ENCODE assay signal across 14 mouse cellular contexts in the genomic region with DNA sequence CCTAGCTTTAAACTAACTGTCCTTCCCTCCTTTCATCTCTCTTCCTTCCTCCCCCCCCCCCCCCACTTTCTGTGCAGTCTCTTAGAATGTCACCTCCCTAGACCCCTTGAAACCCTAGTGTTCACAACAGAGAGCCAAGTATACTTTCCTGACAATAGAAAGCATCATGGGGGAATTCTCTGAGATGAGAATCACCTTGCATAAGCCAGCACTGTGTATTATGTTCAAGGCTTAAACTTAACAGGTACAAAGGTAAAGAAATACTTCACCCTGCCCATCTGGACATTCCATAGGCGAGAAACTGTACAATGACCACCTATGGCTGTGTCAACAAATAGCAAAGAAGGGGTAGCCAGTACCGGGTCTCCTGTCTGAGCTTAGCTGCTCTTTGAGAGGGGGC. TPM values are rescaled to one million over a fixed set of nuclear protein-coding genes. Genes with fewer than 3 reads are reported as not detected.
DNase-seq lines count a peak whose midpoint lies in the region; ATAC-seq and TF ChIP-seq lines count a peak whose summit lies in the region.
"Had no signal": no experiment of that assay in that cellular context is flagged by ENCODE, and none has a peak within 500 bp of the region (broad histone marks: within the 10 kb centered on the region; RNA-seq: fewer than 3 reads in every experiment).

No protein-coding gene starts in this region.

- H3K4me2 ChIP-seq in forebrain, embryonic 15.5 days (replicated peaks) = no peak overlapping the region
- peak overlapping the region; percentile 28 for H3K4me2 ChIP-seq in kidney, embryonic 15.5 days
- H3K4me2 ChIP-seq in CH12.LX (ENCODE audit: insufficient read depth, low read depth, poor library complexity, severe bottlenecking) = peak overlapping the region; percentile 45
- peak overlapping the region; percentile 37; the same call in 1 of the 2 replicates for H3K4me2 ChIP-seq in liver, embryonic 15.5 days
- no peak overlapping the region for H3K4me2 ChIP-seq in forebrain, embryonic 14.5 days (ENCODE audit: low read length)

- no peak for DNase-seq in forebrain, embryonic 10.5 days (ENCODE audit: extremely low spot score, low spot score)
- no peak for DNase-seq in kidney, adult 9 months
- DNase-seq in CH12.LX (ENCODE audit: extremely low read depth) = no peak
- DNase-seq in adrenal gland, postnatal 4 days (ENCODE audit: low spot score in 2 of 2) = no peak
- no peak for DNase-seq in forebrain, embryonic 14.5 days (ENCODE audit: low spot score)
- DNase-seq: cerebellum, adult 8-10 months; gastrocnemius, postnatal 10 days; right cerebral cortex, postnatal 4 days had no signal

- no peak for TF ChIP-seq EP300 in CH12.LX (IDR thresholded peaks at IDR 0.05; ENCODE audit: low read length)

- no peak for ATAC-seq in forebrain, embryonic 15.5 days (replicated peaks)
- no peak for ATAC-seq in kidney, embryonic 15.5 days (replicated peaks; ENCODE audit: low FRiP score)
- no peak for ATAC-seq in liver, embryonic 15.5 days (ENCODE audit: insufficient read depth)
- no peak for ATAC-seq in forebrain, embryonic 14.5 days
- ATAC-seq: hindbrain, postnatal 0 days had no signal

- peaks cover 48% of the 10 kb centered on the region for H3K27me3 ChIP-seq in forebrain, embryonic 10.5 days (ENCODE audit: poor library complexity, severe bottlenecking)
- H3K27me3 ChIP-seq in forebrain, embryonic 15.5 days = peaks cover 24% of the 10 kb centered on the region
- peaks cover 36% of the 10 kb centered on the region for H3K27me3 ChIP-seq in kidney, embryonic 15.5 days
- no peaks in the 10 kb centered on the region for H3K27me3 ChIP-seq in CH12.LX (replicated peaks)
- H3K27me3 ChIP-seq in liver, embryonic 15.5 days = 0 out of 2 replicates have a peak, but pooled peaks cover under 1% of the 10 kb centered on the region
- H3K27me3 ChIP-seq in forebrain, embryonic 14.5 days (replicated peaks; ENCODE audit: control insufficient read depth, insufficient read depth, low read length) = peaks cover 22% of the 10 kb centered on the region

- H3K9ac ChIP-seq in forebrain, embryonic 15.5 days (replicated peaks) = no peak overlapping the region
- no peak overlapping the region for H3K9ac ChIP-seq in kidney, embryonic 15.5 days
- peak overlapping the region; percentile 92 for H3K9ac ChIP-seq in CH12.LX (ENCODE audit: insufficient read depth, low read depth)
- no peak overlapping the region for H3K9ac ChIP-seq in liver, embryonic 15.5 days
- H3K9ac ChIP-seq in forebrain, embryonic 14.5 days (ENCODE audit: low read length) = no peak overlapping the region

- in situ Hi-C loops in CH12.LX (cut with MboI; ENCODE audit: low pct_ligation_motif_present, low pct_unique_long_range_greater_than_20kb, low sequenced_read_pairs) = no loop called here

- WGBS in forebrain, embryonic 10.5 days = 76% methylated on average over 2 of the region's 2 CpGs
- 62% methylated on average over 2 of the region's 2 CpGs for WGBS in forebrain, embryonic 15.5 days
- 72% methylated on average over 2 of the region's 2 CpGs for WGBS in kidney, embryonic 15.5 days
- 17% methylated on average over 2 of the region's 2 CpGs for whole genome bisulfite sequencing in liver, embryonic 15.5 days (ENCODE audit: insufficient replicate concordance)
- 62% methylated on average over 2 of the region's 2 CpGs for WGBS in forebrain, embryonic 14.5 days

- no peak overlapping the region for H3K4me3 ChIP-seq in forebrain, embryonic 10.5 days
- no peak overlapping the region for H3K4me3 ChIP-seq in forebrain, embryonic 15.5 days
- H3K4me3 ChIP-seq in kidney, embryonic 15.5 days (replicated peaks) = no peak overlapping the region
- peak overlapping the region; percentile 58 to 90 (median 62) for H3K4me3 ChIP-seq in CH12.LX (replicated peaks in 1 of 3; ENCODE audit: low read depth in 2 of 3, low read length in 2 of 3, poor library complexity in 1 of 3)
- H3K4me3 ChIP-seq in liver, embryonic 15.5 days (replicated peaks) = no peak overlapping the region
- H3K4me3 ChIP-seq in forebrain, embryonic 14.5 days (ENCODE audit: low read depth, low read length) = no peak overlapping the region
- H3K4me3 ChIP-seq: limb, embryonic 10.5 days had no signal

- peaks cover 47% of the 10 kb centered on the region for H3K79me2 ChIP-seq in CH12.LX (replicated peaks; ENCODE audit: control insufficient read depth, extremely low read depth, insufficient read depth, poor library complexity, severe bottlenecking)

- TF ChIP-seq RAD21 in CH12.LX (IDR thresholded peaks at IDR 0.05; ENCODE audit: low read depth, low read length) = no peak

- H3K27ac ChIP-seq in forebrain, embryonic 10.5 days = peak overlapping the region; percentile 15; the same call in 1 of the 2 replicates
- no peak overlapping the region for H3K27ac ChIP-seq in forebrain, embryonic 15.5 days (replicated peaks)
- H3K27ac ChIP-seq in kidney, embryonic 15.5 days = peak overlapping the region; percentile 69
- peak overlapping the region; percentile 100 for H3K27ac ChIP-seq in CH12.LX (ENCODE audit: insufficient read depth, low read depth)
- H3K27ac ChIP-seq in liver, embryonic 15.5 days (replicated peaks) = no peak overlapping the region
- H3K27ac ChIP-seq in forebrain, embryonic 14.5 days (ENCODE audit: low read depth, low read length) = no peak overlapping the region
- H3K27ac ChIP-seq: limb, embryonic 10.5 days had no signal

- no peaks in the 10 kb centered on the region for H3K9me3 ChIP-seq in forebrain, embryonic 10.5 days
- no peaks in the 10 kb centered on the region for H3K9me3 ChIP-seq in forebrain, embryonic 15.5 days
- no peaks in the 10 kb centered on the region for H3K9me3 ChIP-seq in kidney, embryonic 15.5 days (replicated peaks)
- H3K9me3 ChIP-seq in CH12.LX (replicated peaks; ENCODE audit: low read length) = peaks cover 17% of the 10 kb centered on the region
- H3K9me3 ChIP-seq in liver, embryonic 15.5 days (replicated peaks) = no peaks in the 10 kb centered on the region
- no peaks in the 10 kb centered on the region for H3K9me3 ChIP-seq in forebrain, embryonic 14.5 days (replicated peaks; ENCODE audit: control insufficient read depth, low read length)
- H3K9me3 ChIP-seq: limb, embryonic 10.5 days had no signal

- H3K4me1 ChIP-seq in forebrain, embryonic 10.5 days = peaks cover 28% of the 10 kb centered on the region
- H3K4me1 ChIP-seq in forebrain, embryonic 15.5 days = 0 out of 2 replicates have a peak, but pooled peaks cover 5% of the 10 kb centered on the region
- H3K4me1 ChIP-seq in kidney, embryonic 15.5 days = peaks cover 24% of the 10 kb centered on the region
- H3K4me1 ChIP-seq in CH12.LX (ENCODE audit: control insufficient read depth in 1 of 2, insufficient read depth in 2 of 2) = peaks cover 9 to 60% of the 10 kb centered on the region in 2 experiments
- H3K4me1 ChIP-seq in liver, embryonic 15.5 days (replicated peaks) = peaks cover 25% of the 10 kb centered on the region
- H3K4me1 ChIP-seq in forebrain, embryonic 14.5 days (ENCODE audit: control insufficient read depth, insufficient read depth, low read length) = no peaks in the 10 kb centered on the region

- dilution Hi-C loops in CH12.LX (cut with MboI; ENCODE audit: extremely low pct_ligation_motif_present, extremely low pct_unique_long_range_greater_than_20kb, low sequenced_read_pairs) = no loop called here

- TF ChIP-seq CTCF in CH12.LX (conservative IDR thresholded peaks at IDR 0.05 in 1 of 2, IDR thresholded peaks at IDR 0.05 in 1 of 2; ENCODE audit: low read depth in 2 of 2, low read length in 2 of 2) = no peak

- no peaks in the 10 kb centered on the region for H3K36me3 ChIP-seq in forebrain, embryonic 10.5 days (replicated peaks)
- no peaks in the 10 kb centered on the region for H3K36me3 ChIP-seq in forebrain, embryonic 15.5 days
- no peaks in the 10 kb centered on the region for H3K36me3 ChIP-seq in kidney, embryonic 15.5 days
- peaks cover 33 to 40% of the 10 kb centered on the region in 2 experiments for H3K36me3 ChIP-seq in CH12.LX (replicated peaks in 1 of 2; ENCODE audit: control insufficient read depth in 1 of 2, insufficient read depth in 1 of 2, low read length in 1 of 2)
- no peaks in the 10 kb centered on the region for H3K36me3 ChIP-seq in liver, embryonic 15.5 days (replicated peaks)
- H3K36me3 ChIP-seq in forebrain, embryonic 14.5 days (ENCODE audit: control insufficient read depth, insufficient read depth, low read length) = no peaks in the 10 kb centered on the region
- H3K36me3 ChIP-seq: limb, embryonic 10.5 days had no signal

- no peak for TF ChIP-seq POLR2A in CH12.LX (IDR thresholded peaks at IDR 0.05; ENCODE audit: low read depth, low read length)

RNA-seq across cellular contexts. Expression of a gene that starts 0.5 kb away (rescaled TPM):
- 0.62 and 1.0 TPM in 2 replicates for polyA plus RNA-seq in forebrain, embryonic 10.5 days (2016; fragmentation: Nextera tagmentation; extraction: Ambion mirVana)
- 0.86 and 1.2 TPM in 2 replicates for polyA plus RNA-seq in forebrain, embryonic 15.5 days (2015; fragmentation: Nextera tagmentation; extraction: Ambion mirVana)
- polyA plus RNA-seq in kidney, embryonic 15.5 days (2015; fragmentation: Nextera tagmentation; extraction: Ambion mirVana) = 16.4 and 16.5 TPM in 2 replicates
- total RNA-seq in CH12.LX (2012; rRNA removed) = 82.1 and 82.3 TPM in 2 replicates
- 74.6 and 77.6 TPM in 2 replicates for total RNA-seq in CH12.LX (2014; rRNA removed)
- polyA plus RNA-seq in CH12.LX (2012; ENCODE audit: insufficient read length, low read depth) = 56.9 and 59.6 TPM in 2 replicates
- polyA plus RNA-seq in liver, embryonic 15.5 days (2015; fragmentation: Nextera tagmentation; extraction: Ambion mirVana) = 2.7 and 3.1 TPM in 2 replicates
- total RNA-seq in adrenal gland, postnatal 4 days (2021) = 10 to 100 TPM; 19.9 to 24.1 TPM
- polyA plus RNA-seq in forebrain, embryonic 14.5 days (2014; fragmentation: Nextera tagmentation; extraction: Ambion mirVana) = 0.96 and 1.5 TPM in 2 replicates

RNA-seq across cellular contexts. Expression of a gene that starts 6.6 kb away (rescaled TPM):
- 5.9 and 6.1 TPM in 2 replicates for polyA plus RNA-seq in forebrain, embryonic 10.5 days (2016; fragmentation: Nextera tagmentation; extraction: Ambion mirVana)
- polyA plus RNA-seq in forebrain, embryonic 15.5 days (2015; fragmentation: Nextera tagmentation; extraction: Ambion mirVana) = 4.1 and 4.6 TPM in 2 replicates
- polyA plus RNA-seq in kidney, embryonic 15.5 days (2015; fragmentation: Nextera tagmentation; extraction: Ambion mirVana) = 32.4 and 33.1 TPM in 2 replicates
- total RNA-seq in CH12.LX (2012; rRNA removed) = 136 and 144 TPM in 2 replicates
- 54.5 and 57.4 TPM in 2 replicates for total RNA-seq in CH12.LX (2014; rRNA removed)
- 91.8 and 113 TPM in 2 replicates for polyA plus RNA-seq in CH12.LX (2012; ENCODE audit: insufficient read length, low read depth)
- polyA plus RNA-seq in liver, embryonic 15.5 days (2015; fragmentation: Nextera tagmentation; extraction: Ambion mirVana) = 5.4 and 6.8 TPM in 2 replicates
- 10 to 100 TPM; 16.3 to 18.0 TPM for total RNA-seq in adrenal gland, postnatal 4 days (2021)
- 4.1 and 4.5 TPM in 2 replicates for polyA plus RNA-seq in forebrain, embryonic 14.5 days (2014; fragmentation: Nextera tagmentation; extraction: Ambion mirVana)

RNA-seq across cellular contexts. Expression of a gene that starts 25.2 kb away (rescaled TPM):
- polyA plus RNA-seq in forebrain, embryonic 10.5 days (2016; fragmentation: Nextera tagmentation; extraction: Ambion mirVana) = not detected in 2 replicates
- not detected in 2 replicates for polyA plus RNA-seq in forebrain, embryonic 15.5 days (2015; fragmentation: Nextera tagmentation; extraction: Ambion mirVana)
- polyA plus RNA-seq in kidney, embryonic 15.5 days (2015; fragmentation: Nextera tagmentation; extraction: Ambion mirVana) = 0.08 TPM in 1 of 2 replicates, not detected in the other
- total RNA-seq in CH12.LX (2012; rRNA removed) = 25.9 and 28.2 TPM in 2 replicates
- 10.8 and 11.6 TPM in 2 replicates for total RNA-seq in CH12.LX (2014; rRNA removed)
- polyA plus RNA-seq in CH12.LX (2012; ENCODE audit: insufficient read length, low read depth) = 16.8 and 17.7 TPM in 2 replicates
- polyA plus RNA-seq in liver, embryonic 15.5 days (2015; fragmentation: Nextera tagmentation; extraction: Ambion mirVana) = 0.05 and 0.30 TPM in 2 replicates
- 1 to 10 TPM in 1 of 2 experiments, under 1 TPM in 1; 0.81 to 1.2 TPM for total RNA-seq in adrenal gland, postnatal 4 days (2021)
- not detected in 2 replicates for polyA plus RNA-seq in forebrain, embryonic 14.5 days (2014; fragmentation: Nextera tagmentation; extraction: Ambion mirVana)
- total RNA-seq: hindbrain, postnatal 0 days had no signal
- polyA plus RNA-seq: forebrain, embryonic 11.5 days; hindbrain, postnatal 0 days; limb, embryonic 10.5 days had no signal

RNA-seq across cellular contexts. Expression of a gene that starts 27.1 kb away (rescaled TPM):
- polyA plus RNA-seq in forebrain, embryonic 10.5 days (2016; fragmentation: Nextera tagmentation; extraction: Ambion mirVana) = not detected in 2 replicates
- polyA plus RNA-seq in forebrain, embryonic 15.5 days (2015; fragmentation: Nextera tagmentation; extraction: Ambion mirVana) = not detected in 2 replicates
- not detected in 2 replicates for polyA plus RNA-seq in kidney, embryonic 15.5 days (2015; fragmentation: Nextera tagmentation; extraction: Ambion mirVana)
- total RNA-seq in CH12.LX (2012; rRNA removed) (14.5 and 16.3 TPM in 2 replicates), CH12.LX (2014; rRNA removed) (4.2 and 4.3 TPM in 2 replicates)
- polyA plus RNA-seq in CH12.LX (2012; ENCODE audit: insufficient read length, low read depth) = 7.0 and 7.1 TPM in 2 replicates
- polyA plus RNA-seq in liver, embryonic 15.5 days (2015; fragmentation: Nextera tagmentation; extraction: Ambion mirVana) = 0.07 TPM in 1 of 2 replicates, not detected in the other
- total RNA-seq in adrenal gland, postnatal 4 days (2021) = not detected
- polyA plus RNA-seq in forebrain, embryonic 14.5 days (2014; fragmentation: Nextera tagmentation; extraction: Ambion mirVana) = not detected in 2 replicates
- total RNA-seq: gastrocnemius, postnatal 10 days; hindbrain, postnatal 0 days had no signal
- polyA plus RNA-seq: forebrain, embryonic 11.5 days; hindbrain, postnatal 0 days; limb, embryonic 10.5 days had no signal

RNA-seq across cellular contexts. Expression of a gene that starts 27.1 kb away (rescaled TPM):
- polyA plus RNA-seq in forebrain, embryonic 10.5 days (2016; fragmentation: Nextera tagmentation; extraction: Ambion mirVana) = not detected in 2 replicates
- polyA plus RNA-seq in forebrain, embryonic 15.5 days (2015; fragmentation: Nextera tagmentation; extraction: Ambion mirVana) = 1.2 TPM in 1 of 2 replicates, not detected in the other
- 2.7 and 3.3 TPM in 2 replicates for polyA plus RNA-seq in kidney, embryonic 15.5 days (2015; fragmentation: Nextera tagmentation; extraction: Ambion mirVana)
- total RNA-seq in CH12.LX (2012; rRNA removed) (10.0 and 12.0 TPM in 2 replicates), CH12.LX (2014; rRNA removed) (8.0 and 8.8 TPM in 2 replicates)
- 22.7 and 46.9 TPM in 2 replicates for polyA plus RNA-seq in CH12.LX (2012; ENCODE audit: insufficient read length, low read depth)
- polyA plus RNA-seq in liver, embryonic 15.5 days (2015; fragmentation: Nextera tagmentation; extraction: Ambion mirVana) = 0.97 TPM in 1 of 2 replicates, not detected in the other
- total RNA-seq in adrenal gland, postnatal 4 days (2021) = 1 to 10 TPM; 2.8 to 6.3 TPM
- 0.84 TPM in 1 of 2 replicates, not detected in the other for polyA plus RNA-seq in forebrain, embryonic 14.5 days (2014; fragmentation: Nextera tagmentation; extraction: Ambion mirVana)
- total RNA-seq: hindbrain, postnatal 0 days had no signal
- polyA plus RNA-seq: hindbrain, postnatal 0 days had no signal

Comparison
In these comparisons a context has a peak if more than half of its experiments do, and no peak if none do; other contexts are left out.
1. H3K27ac ChIP-seq: peak in forebrain, embryonic 10.5 days (single experiment), kidney, embryonic 15.5 days (single experiment) and CH12.LX (single experiment); none in forebrain, embryonic 15.5 days (single experiment), liver, embryonic 15.5 days (single experiment) and forebrain, embryonic 14.5 days (single experiment).
2. H3K4me3 ChIP-seq: peak in CH12.LX (3 of 3); none in forebrain, embryonic 10.5 days (single experiment), forebrain, embryonic 15.5 days (single experiment), kidney, embryonic 15.5 days (single experiment), liver, embryonic 15.5 days (single experiment) and forebrain, embryonic 14.5 days (single experiment).
3. H3K4me2 ChIP-seq: peak in kidney, embryonic 15.5 days (single experiment), CH12.LX (single experiment) and liver, embryonic 15.5 days (single experiment); none in forebrain, embryonic 15.5 days (single experiment) and forebrain, embryonic 14.5 days (single experiment).
4. RNA of a gene that starts 25.2 kb away (polyA plus RNA-seq): 16.8 to 17.7 TPM in CH12.LX; 0.08 TPM in kidney, embryonic 15.5 days, 0.05 to 0.30 TPM in liver, embryonic 15.5 days, not detected in forebrain, embryonic 15.5 days, not detected in forebrain, embryonic 10.5 days and not detected in forebrain, embryonic 14.5 days; every median in the first group is over 10 times any median in the second.